Mouse (Mus musculus) regulatory T cell (primary cell): ENCODE results near the gene Stk32c.

Experiments
- in situ Hi-C: fragments of 300-600 bp; cut with MboI, MseI; formaldehyde crosslinking; loops from one replicate; pipeline ENCODE4 v1.15.1; 2025; ENCODE audit warnings: high pct_unique_total_duplicates

The Stk32c gene

DNA sequence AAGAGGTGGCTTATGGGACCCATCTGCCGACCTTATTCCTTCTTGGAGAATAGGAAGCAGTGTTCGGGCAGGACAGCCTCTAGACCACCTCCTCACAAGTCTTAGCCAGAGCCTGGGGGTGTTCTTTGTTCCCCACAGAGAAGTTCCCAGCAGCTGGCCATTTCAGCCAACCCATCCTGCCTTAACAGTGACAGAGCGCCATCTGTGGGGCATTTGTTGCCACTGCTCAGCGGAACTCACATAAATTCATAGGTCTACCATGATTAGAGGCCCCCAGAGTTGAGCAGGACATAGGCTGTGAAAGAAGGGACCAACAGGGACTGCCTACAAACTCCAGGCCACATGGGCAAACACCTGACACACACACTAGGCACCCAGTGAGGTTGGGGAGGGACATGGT, 149.7 kb downstream of the Stk32c start:
- in situ Hi-C loops: no loop called here
